In genomic region chr17:87470797-87471196, GRCm38 (mm10) we compare ENCODE assay signal across 26 mouse cellular contexts. TPM values are rescaled to one million over a fixed set of nuclear protein-coding genes. Genes with fewer than 3 reads are reported as not detected.
DNase-seq lines count a peak whose midpoint lies in the region; ATAC-seq and TF ChIP-seq lines count a peak whose summit lies in the region.
"Had no signal": no experiment of that assay in that cellular context is flagged by ENCODE, and none has a peak within 500 bp of the region (broad histone marks: within the 10 kb centered on the region; RNA-seq: fewer than 3 reads in every experiment).

No protein-coding gene starts in this region.

- no peak overlapping the region for H3K27ac ChIP-seq in intestine, embryonic 14.5 days (ENCODE audit: low read depth)
- H3K27ac ChIP-seq in intestine, postnatal 0 days (ENCODE audit: low read depth, low read length), result no peak overlapping the region
- H3K27ac ChIP-seq in liver, embryonic 11.5 days (ENCODE audit: low read depth, low read length), result peak overlapping the region; percentile 74
- H3K27ac ChIP-seq: hindbrain, embryonic 13.5 days; intestine, embryonic 15.5 days; kidney, embryonic 15.5 days; left cerebral cortex, adult 2 months; limb, embryonic 10.5 days; midbrain, embryonic 13.5 days; stomach, embryonic 15.5 days had no signal

- no peaks in the 10 kb centered on the region for H3K9me3 ChIP-seq in intestine, embryonic 14.5 days (ENCODE audit: control insufficient read depth, low read length)
- H3K9me3 ChIP-seq in intestine, postnatal 0 days (ENCODE audit: control insufficient read depth), result no peaks in the 10 kb centered on the region
- H3K9me3 ChIP-seq in liver, embryonic 11.5 days (ENCODE audit: control insufficient read depth, low read length), result no peaks in the 10 kb centered on the region
- H3K9me3 ChIP-seq: hindbrain, embryonic 13.5 days; intestine, embryonic 15.5 days; kidney, embryonic 15.5 days; limb, embryonic 10.5 days; midbrain, embryonic 13.5 days; stomach, embryonic 15.5 days had no signal

- H3K4me1 ChIP-seq in intestine, embryonic 14.5 days (replicated peaks; ENCODE audit: control insufficient read depth, insufficient read depth, low read length), result peaks cover 19% of the 10 kb centered on the region
- peaks cover 16% of the 10 kb centered on the region for H3K4me1 ChIP-seq in intestine, postnatal 0 days (replicated peaks; ENCODE audit: control insufficient read depth, insufficient read depth, low read length)
- H3K4me1 ChIP-seq in liver, embryonic 11.5 days (replicated peaks; ENCODE audit: control insufficient read depth, insufficient read depth, low read length), result peaks cover 37% of the 10 kb centered on the region

- no peaks in the 10 kb centered on the region for H3K27me3 ChIP-seq in intestine, embryonic 14.5 days (replicated peaks; ENCODE audit: control insufficient read depth, insufficient read depth, low read length)
- no peaks in the 10 kb centered on the region for H3K27me3 ChIP-seq in intestine, postnatal 0 days (replicated peaks; ENCODE audit: control insufficient read depth, insufficient read depth, low read length)
- peaks cover 10% of the 10 kb centered on the region; the same call in 1 of the 2 replicates for H3K27me3 ChIP-seq in liver, embryonic 11.5 days (replicated peaks; ENCODE audit: control insufficient read depth, insufficient read depth, low read length)
- H3K27me3 ChIP-seq: intestine, embryonic 15.5 days; kidney, embryonic 15.5 days; midbrain, embryonic 13.5 days; stomach, embryonic 15.5 days had no signal

- no peak overlapping the region for H3K4me2 ChIP-seq in intestine, embryonic 14.5 days (ENCODE audit: low read length)
- no peak overlapping the region for H3K4me2 ChIP-seq in intestine, postnatal 0 days (replicated peaks; ENCODE audit: low read depth)
- peak overlapping the region; percentile 62 for H3K4me2 ChIP-seq in liver, embryonic 11.5 days
- H3K4me2 ChIP-seq: hindbrain, embryonic 13.5 days; intestine, embryonic 15.5 days; kidney, embryonic 15.5 days; lung, embryonic 14.5 days; midbrain, embryonic 13.5 days; stomach, embryonic 15.5 days had no signal

- no peak overlapping the region for H3K4me3 ChIP-seq in intestine, embryonic 14.5 days (ENCODE audit: low read depth, low read length)
- H3K4me3 ChIP-seq in intestine, postnatal 0 days (ENCODE audit: low read depth, low read length), result no peak overlapping the region
- H3K4me3 ChIP-seq in liver, embryonic 11.5 days (ENCODE audit: low read depth, low read length), result no peak overlapping the region
- H3K4me3 ChIP-seq: hindbrain, embryonic 13.5 days; intestine, embryonic 15.5 days; kidney, embryonic 15.5 days; left cerebral cortex, adult 2 months; limb, embryonic 10.5 days; midbrain, embryonic 13.5 days; stomach, embryonic 15.5 days had no signal

- whole genome bisulfite sequencing in intestine, embryonic 14.5 days, result 54% methylated on average over 8 of the region's 8 CpGs
- WGBS in intestine, postnatal 0 days, result 39% methylated on average over 8 of the region's 8 CpGs
- 12% methylated on average over 8 of the region's 8 CpGs for WGBS in liver, embryonic 11.5 days

- DNase-seq in intestine, embryonic 14.5 days (ENCODE audit: low spot score), result peak; percentile 49
- DNase-seq in MEL-GATA-1-ER (ENCODE audit: extremely low read depth, low read depth), result peak; percentile 60
- peak; percentile 55 for DNase-seq in liver, embryonic 11.5 days (ENCODE audit: low spot score)
- no peak for DNase-seq in kidney, postnatal 4 days
- DNase-seq in kidney, postnatal 10 days, result no peak
- DNase-seq: adrenal gland, postnatal 10 days; cerebellum, adult 2 months; gastrocnemius, postnatal 10 days; lung, embryonic 14.5 days; lung, postnatal 4 days; right cerebral cortex, postnatal 14 days; thymus, postnatal 25 days had no signal

- H3K9ac ChIP-seq in intestine, embryonic 14.5 days (ENCODE audit: low read length), result no peak overlapping the region
- H3K9ac ChIP-seq in intestine, postnatal 0 days (ENCODE audit: low read depth, low read length), result no peak overlapping the region
- no peak overlapping the region; the same call in 1 of the 2 replicates for H3K9ac ChIP-seq in liver, embryonic 11.5 days (ENCODE audit: low read depth, low read length)
- H3K9ac ChIP-seq: hindbrain, embryonic 13.5 days; intestine, embryonic 15.5 days; kidney, embryonic 15.5 days; lung, embryonic 14.5 days; midbrain, embryonic 13.5 days; stomach, embryonic 15.5 days had no signal

- no peak for TF ChIP-seq CTCF in intestine, postnatal 0 days (IDR thresholded peaks at IDR 0.05; ENCODE audit: low read depth)

- no peaks in the 10 kb centered on the region for H3K36me3 ChIP-seq in intestine, embryonic 14.5 days (ENCODE audit: control insufficient read depth, insufficient read depth, low read length)
- no peaks in the 10 kb centered on the region for H3K36me3 ChIP-seq in intestine, postnatal 0 days (ENCODE audit: control insufficient read depth, insufficient read depth)
- no peaks in the 10 kb centered on the region for H3K36me3 ChIP-seq in liver, embryonic 11.5 days (ENCODE audit: control insufficient read depth, insufficient read depth, low read length)
- H3K36me3 ChIP-seq: hindbrain, embryonic 13.5 days; intestine, embryonic 15.5 days; kidney, embryonic 15.5 days; limb, embryonic 10.5 days; midbrain, embryonic 13.5 days; stomach, embryonic 15.5 days had no signal

- ATAC-seq in intestine, embryonic 14.5 days (replicated peaks; ENCODE audit: low FRiP score, low TSS enrichment, low read depth), result no peak
- ATAC-seq in intestine, postnatal 0 days, result no peak
- peak; percentile 76 for ATAC-seq in liver, embryonic 11.5 days (replicated peaks; ENCODE audit: low FRiP score)
- peak; percentile 62 for ATAC-seq in megakaryocyte-erythroid progenitor cell, adult 5-6 weeks (replicated peaks; ENCODE audit: low FRiP score, low TSS enrichment, poor library complexity, severe bottlenecking)
- ATAC-seq: intestine, embryonic 15.5 days; midbrain, embryonic 13.5 days had no signal

RNA-seq across cellular contexts. Expression of gene Calm2, which starts 24.1 kb away (rescaled TPM):
- 1,068 and 1,168 TPM in 2 replicates for polyA plus RNA-seq in intestine, embryonic 14.5 days (2014; fragmentation: Nextera tagmentation; extraction: Ambion mirVana)
- 756 and 774 TPM in 2 replicates for polyA plus RNA-seq in intestine, postnatal 0 days (2015; fragmentation: Nextera tagmentation; extraction: Ambion mirVana)
- polyA plus RNA-seq in liver, embryonic 11.5 days (2014; fragmentation: Nextera tagmentation; extraction: Ambion mirVana), result 744 and 764 TPM in 2 replicates
- 286 and 288 TPM in 2 replicates for total RNA-seq in megakaryocyte-erythroid progenitor cell, adult 5-6 weeks (2014; fragmentation: Nextera tagmentation)
- 970 and 1,345 TPM in 2 replicates for total RNA-seq in megakaryocyte-erythroid progenitor cell, adult 5-6 weeks (2017)

RNA-seq across cellular contexts. Expression of gene Stpg4, which starts 43.3 kb away (rescaled TPM):
- polyA plus RNA-seq in intestine, embryonic 14.5 days (2014; fragmentation: Nextera tagmentation; extraction: Ambion mirVana), result not detected in 2 replicates
- not detected in 2 replicates for polyA plus RNA-seq in intestine, postnatal 0 days (2015; fragmentation: Nextera tagmentation; extraction: Ambion mirVana)
- not detected in 2 replicates for polyA plus RNA-seq in liver, embryonic 11.5 days (2014; fragmentation: Nextera tagmentation; extraction: Ambion mirVana)
- not detected in 2 replicates for total RNA-seq in megakaryocyte-erythroid progenitor cell, adult 5-6 weeks (2014; fragmentation: Nextera tagmentation)
- total RNA-seq in megakaryocyte-erythroid progenitor cell, adult 5-6 weeks (2017), result not detected in 2 replicates
- total RNA-seq: adrenal gland, postnatal 10 days; common myeloid progenitor, adult 5-6 weeks; gastrocnemius, postnatal 10 days; layer of hippocampus, adult 18-20 months; left cerebral cortex, adult 2 months had no signal
- polyA plus RNA-seq: cerebellum, adult 2 months; embryonic facial prominence, embryonic 11.5 days; frontal cortex, adult 2 months; heart, embryonic 16.5 days; hindbrain, embryonic 13.5 days; intestine, embryonic 15.5 days; kidney, embryonic 15.5 days; limb, embryonic 10.5 days; lung, embryonic 14.5 days; midbrain, embryonic 13.5 days; stomach, embryonic 15.5 days had no signal

Comparison
In these comparisons a context has a peak if more than half of its experiments do, and no peak if none do; other contexts are left out.
1. ATAC-seq: peak in liver, embryonic 11.5 days (single experiment) and megakaryocyte-erythroid progenitor cell, adult 5-6 weeks (single experiment); none in intestine, embryonic 14.5 days (single experiment) and intestine, postnatal 0 days (single experiment).
2. DNase-seq: peak in intestine, embryonic 14.5 days (single experiment), MEL-GATA-1-ER (single experiment) and liver, embryonic 11.5 days (single experiment); none in kidney, postnatal 4 days (0 of 2) and kidney, postnatal 10 days (single experiment).